Mouse (Mus musculus) hindbrain, embryonic 15.5 days (tissue): ENCODE data around the gene Gm20388. TPM values are rescaled to one million over a fixed set of nuclear protein-coding genes. Genes with fewer than 3 reads are reported as not detected.
A peak's percentile ranks its signal among the peaks of the same experiment; 100 is the strongest.
"Not testable (repeated sequence)": the region's sequence is repeated elsewhere in the genome, so short reads cannot be mapped to it uniquely, and the experiment has no call there.

ENCODE experiments used
- ATAC-seq: fragments of 200-750 bp; cut with Nextera tagmentation; 2 replicates; pipeline ENCODE4 v1.8.0; 2017; ENCODE audit warnings: low read depth, moderate number of reproducible peaks, moderate TSS enrichment; ENCODE audit not compliant: low FRiP score
- H3K27ac ChIP-seq: fragments of 300-500 bp; sonication (generic); replicated peaks from 2 replicates; pipeline ENCODE4 v1.5.1; 2015; ENCODE audit warnings: mild to moderate bottlenecking, inconsistent platforms
- H3K27me3 ChIP-seq: fragments of 300-500 bp; sonication (generic); 2 replicates; pipeline ENCODE4 v1.6.1; 2015; ENCODE audit warnings: control low read depth, inconsistent platforms
- H3K36me3 ChIP-seq: fragments of 300-500 bp; sonication (generic); 2 replicates; pipeline ENCODE4 v1.6.1; 2015; ENCODE audit warnings: control low read depth, inconsistent platforms
- H3K4me1 ChIP-seq: fragments of 300-500 bp; sonication (generic); replicated peaks from 2 replicates; pipeline ENCODE4 v1.6.1; 2015; ENCODE audit warnings: control low read depth, inconsistent platforms
- H3K4me2 ChIP-seq: fragments of 300-500 bp; sonication (generic); 2 replicates; pipeline ENCODE4 v1.6.1; 2015; ENCODE audit warnings: moderate library complexity, mild to moderate bottlenecking, inconsistent platforms
- H3K4me3 ChIP-seq: fragments of 300-500 bp; sonication (generic); 2 replicates; pipeline ENCODE4 v1.5.1; 2015; ENCODE audit warnings: mild to moderate bottlenecking, inconsistent platforms
- H3K9ac ChIP-seq: fragments of 300-500 bp; sonication (generic); 2 replicates; pipeline ENCODE4 v1.6.1; 2015; ENCODE audit warnings: inconsistent platforms
- H3K9me3 ChIP-seq: fragments of 300-500 bp; sonication (generic); 2 replicates; pipeline ENCODE4 v1.6.1; 2016; ENCODE audit warnings: control low read depth, inconsistent platforms
- WGBS: fragments of 180-500 bp; shearing (Covaris S2); methylation state at CpG from one replicate; pipeline ENCODE4 v1.1.7; 2015; 5-methylcytosine and 5-hydroxymethylcytosine counted together
- polyA plus RNA-seq: library from polyadenylated mRNA; unstranded; fragments of >200 nt; fragmentation: Nextera tagmentation; extraction: Ambion mirVana; gene quantifications from 2 replicates; pipeline ENCODE4 v1.2.1, GENCODE M21; 2015

Gm20388 gene
- polyA plus RNA-seq, 1 experiment from 2014 or later, result 5.4 TPM

DNA sequence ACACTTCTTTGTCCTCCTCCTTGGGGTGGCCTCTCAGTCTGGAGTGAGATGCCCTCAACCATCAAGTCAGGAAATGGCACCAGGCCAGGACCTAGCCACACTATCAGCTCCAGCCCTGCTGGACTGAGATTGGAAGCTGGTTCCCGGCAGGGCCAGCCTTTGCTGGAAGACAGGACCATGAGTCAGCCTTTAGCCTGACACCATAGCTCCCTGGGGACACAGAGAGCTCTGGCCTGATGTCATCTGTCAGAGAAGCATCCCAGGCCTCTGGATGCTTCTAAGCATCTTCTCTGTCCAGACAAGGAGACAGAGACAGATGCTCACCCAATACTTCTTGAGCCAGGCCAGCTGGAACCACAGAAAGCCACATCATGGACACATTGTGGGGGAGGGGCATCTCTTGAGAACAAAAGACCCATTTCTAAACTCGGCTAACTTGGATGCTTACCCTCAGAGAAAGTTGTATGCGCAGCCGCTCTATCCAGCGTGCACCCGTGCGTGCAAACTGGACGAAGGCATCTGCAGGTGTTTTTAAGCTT, 3499.5 kb downstream of the Gm20388 start:
- H3K27ac ChIP-seq, result peak overlapping the region; percentile 93
- 14% methylated on average over 8 of the region's 8 CpGs for WGBS

DNA sequence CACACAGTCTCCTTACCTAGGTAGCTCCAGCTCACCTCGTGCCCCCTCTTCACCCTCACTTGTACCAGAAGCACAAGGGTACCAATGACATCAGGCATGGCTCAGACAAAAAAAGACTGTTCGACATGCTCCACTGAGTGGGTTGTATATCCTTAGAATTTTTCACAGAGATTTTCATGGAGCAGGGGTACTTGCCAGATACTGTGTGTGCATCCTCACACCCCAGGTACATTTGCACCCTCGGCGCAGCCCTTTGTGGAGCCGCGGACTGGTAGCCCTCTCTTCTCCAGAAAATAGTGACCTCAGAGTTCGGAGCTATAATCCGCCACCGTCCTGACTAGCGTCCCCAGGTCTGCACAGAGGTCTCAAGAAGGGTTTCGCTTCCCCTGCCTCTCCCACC, 3500.1 kb downstream of the Gm20388 start:
- no peaks in the 10 kb centered on the region for H3K9me3 ChIP-seq
- H3K27ac ChIP-seq, result peak overlapping the region; percentile 93
- peak overlapping the region; percentile 78 for H3K9ac ChIP-seq
- peak; percentile 0; the same call in 1 of the 2 replicates for ATAC-seq
- peak overlapping the region; percentile 88 for H3K4me2 ChIP-seq
- no peaks in the 10 kb centered on the region for H3K36me3 ChIP-seq
- peaks cover 32% of the 10 kb centered on the region for H3K4me1 ChIP-seq
- H3K4me3 ChIP-seq, result peak overlapping the region; percentile 53
- no peaks in the 10 kb centered on the region for H3K27me3 ChIP-seq
- 3% methylated on average over 11 of the region's 11 CpGs for WGBS

More for the DNA sequence above, 3499.5 kb downstream of the Gm20388 start:
- Histone ChIP-seq H3K4me3 (peak overlapping the region; percentile 53), H3K27me3 (no peaks in the 10 kb centered on the region), H3K36me3 (no peaks in the 10 kb centered on the region), H3K4me2 (peak overlapping the region; percentile 88), H3K9me3 (no peaks in the 10 kb centered on the region), H3K4me1 (peaks cover 28% of the 10 kb centered on the region), H3K9ac (peak overlapping the region; percentile 78)
- ATAC-seq, result no peak

DNA sequence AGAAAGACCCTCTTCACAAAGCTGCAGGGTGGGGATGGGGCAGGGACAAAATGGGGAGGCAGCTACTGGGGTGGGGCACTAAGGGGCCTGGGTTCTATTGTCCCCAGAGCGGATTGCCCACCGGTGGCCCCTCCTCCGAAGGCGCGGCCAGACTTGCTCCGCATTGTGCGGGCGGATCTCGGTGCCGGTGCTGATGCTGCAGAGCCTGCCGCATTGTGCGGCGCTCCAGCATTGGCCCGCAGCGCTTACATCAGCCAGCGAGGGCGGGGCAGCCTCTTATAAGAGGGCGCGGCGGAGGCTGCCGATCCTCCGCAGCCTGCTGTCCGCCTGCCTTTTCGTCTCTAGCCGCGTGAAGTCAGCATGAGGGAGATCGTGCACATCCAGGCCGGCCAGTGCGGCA, 3500.6 kb downstream of the Gm20388 start, which contains the start of gene Tubb3:
Tubb3 (plus strand) TSS at position 179 of the 400 bp plus-strand sequence.
- ATAC-seq, result peak; percentile 93
- peak within 1 kb of the TSS; percentile 93 for H3K27ac ChIP-seq
- H3K9ac ChIP-seq, result peak within 1 kb of the TSS; percentile 78
- peak within 1 kb of the TSS; percentile 88 for H3K4me2 ChIP-seq
- H3K27me3 ChIP-seq, result no peaks in the 10 kb centered on the region
- H3K36me3 ChIP-seq, result no peaks in the 10 kb centered on the region
- WGBS, result under 1% methylated on average over 29 of the region's 29 CpGs
- peak within 1 kb of the TSS; percentile 53 for H3K4me3 ChIP-seq
- H3K4me1 ChIP-seq, result peaks cover 36% of the 10 kb centered on the region
- no peaks in the 10 kb centered on the region for H3K9me3 ChIP-seq

DNA sequence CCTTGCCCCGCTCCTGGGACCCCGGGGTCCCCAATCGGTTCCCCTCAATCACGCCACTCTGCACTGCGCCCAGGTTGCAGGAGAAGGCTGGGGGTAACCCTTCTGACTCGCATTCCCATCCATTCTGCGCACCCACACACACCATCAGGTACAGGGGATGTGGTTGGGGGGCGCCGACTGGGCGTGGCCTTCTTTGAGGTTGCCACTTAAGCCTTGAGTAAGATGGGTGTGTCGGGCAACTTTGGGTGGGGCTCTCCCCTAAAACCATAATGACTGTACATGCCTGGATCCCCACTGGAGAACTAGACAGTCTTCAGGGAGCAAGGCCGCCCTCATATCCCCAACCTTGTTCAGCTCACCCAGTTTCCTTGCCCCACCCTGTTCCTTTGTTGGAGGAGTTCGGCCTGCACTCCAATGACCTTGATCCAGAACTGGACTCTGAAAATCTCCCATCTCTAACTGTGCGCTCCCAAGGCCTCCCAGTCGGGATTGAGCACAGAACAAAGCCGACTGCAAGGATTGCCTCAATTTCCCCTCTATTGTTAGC, 3501.2 kb downstream of the Gm20388 start:
- peaks cover 38% of the 10 kb centered on the region for H3K4me1 ChIP-seq

DNA sequence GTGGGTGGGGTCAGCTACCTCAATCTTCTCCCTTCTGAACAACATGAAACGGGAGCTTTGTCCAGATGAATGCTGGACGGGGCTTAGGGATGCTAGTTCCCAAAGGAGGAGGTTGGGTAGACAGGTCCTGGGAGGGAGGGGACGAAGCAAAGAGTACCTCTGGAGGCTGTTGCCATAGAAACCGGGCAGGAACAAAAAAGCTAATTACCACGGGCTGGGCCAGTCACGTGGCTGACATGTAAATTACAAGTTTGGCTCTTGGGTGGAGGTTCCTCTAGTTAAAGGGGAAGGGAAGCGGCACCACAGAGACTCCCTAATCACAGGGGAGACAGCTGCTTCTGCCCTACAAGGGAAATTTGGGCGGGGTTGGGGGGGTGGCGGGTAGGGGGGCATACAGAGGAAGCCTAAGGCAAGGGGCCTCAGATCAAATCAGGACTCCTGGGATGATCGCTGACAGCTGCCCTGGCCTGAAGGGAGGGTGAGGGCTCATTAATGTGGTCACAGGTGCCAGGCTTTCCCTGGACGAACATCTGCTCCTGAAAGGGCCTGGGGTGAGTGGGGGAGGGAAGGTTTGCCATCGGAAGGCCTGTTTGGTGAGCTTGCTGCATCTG, 3502.0 kb downstream of the Gm20388 start:
- WGBS, result under 1% methylated on average over 12 of the region's 12 CpGs
- Histone ChIP-seq H3K36me3 (peaks cover under 1% of the 10 kb centered on the region), H3K4me1 (peaks cover 41% of the 10 kb centered on the region), H3K4me3 (peak overlapping the region; percentile 53), H3K4me2 (peak overlapping the region; percentile 88), H3K9ac (peak overlapping the region; percentile 78), H3K9me3 (no peaks in the 10 kb centered on the region), H3K27me3 (no peaks in the 10 kb centered on the region), H3K27ac (peak overlapping the region; percentile 93)
- no peak for ATAC-seq

More for the DNA sequence above, 3501.2 kb downstream of the Gm20388 start:
- peak overlapping the region; percentile 88 for H3K4me2 ChIP-seq
- WGBS, result 3% methylated on average over 16 of the region's 16 CpGs
- peak overlapping the region; percentile 53 for H3K4me3 ChIP-seq
- H3K9ac ChIP-seq, result peak overlapping the region; percentile 78
- H3K27ac ChIP-seq, result peak overlapping the region; percentile 93
- no peaks in the 10 kb centered on the region for H3K36me3 ChIP-seq
- no peaks in the 10 kb centered on the region for H3K9me3 ChIP-seq
- no peaks in the 10 kb centered on the region for H3K27me3 ChIP-seq
- peak; percentile 24 for ATAC-seq

DNA sequence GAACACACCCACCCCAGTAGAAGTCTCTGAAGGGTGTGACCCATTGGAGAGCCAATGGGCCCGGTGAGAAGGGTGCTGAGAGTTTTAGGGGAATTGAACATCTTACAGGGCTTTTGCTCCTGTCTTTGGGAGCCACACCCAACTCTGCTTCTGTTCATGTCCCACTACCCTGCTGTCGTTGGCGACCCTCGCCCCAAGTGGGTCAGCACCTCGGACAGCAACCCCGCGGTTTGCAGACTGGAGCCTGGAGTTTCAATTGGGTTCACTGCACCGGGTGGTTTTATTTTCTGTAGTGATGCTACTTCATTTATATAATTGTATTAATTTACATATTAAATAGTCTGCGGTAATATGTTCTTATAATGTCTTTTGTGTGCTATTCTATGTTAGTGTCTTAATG, 3503.6 kb downstream of the Gm20388 start:
- Histone ChIP-seq H3K4me3 (peak overlapping the region; percentile 53), H3K36me3 (peaks cover 16% of the 10 kb centered on the region), H3K27me3 (no peaks in the 10 kb centered on the region), H3K4me1 (peaks cover 42% of the 10 kb centered on the region), H3K27ac (peak overlapping the region; percentile 93), H3K4me2 (peak overlapping the region; percentile 88), H3K9me3 (no peaks in the 10 kb centered on the region), H3K9ac (peak overlapping the region; percentile 78)
- WGBS, result 7% methylated on average over 9 of the region's 9 CpGs
- no peak for ATAC-seq

DNA sequence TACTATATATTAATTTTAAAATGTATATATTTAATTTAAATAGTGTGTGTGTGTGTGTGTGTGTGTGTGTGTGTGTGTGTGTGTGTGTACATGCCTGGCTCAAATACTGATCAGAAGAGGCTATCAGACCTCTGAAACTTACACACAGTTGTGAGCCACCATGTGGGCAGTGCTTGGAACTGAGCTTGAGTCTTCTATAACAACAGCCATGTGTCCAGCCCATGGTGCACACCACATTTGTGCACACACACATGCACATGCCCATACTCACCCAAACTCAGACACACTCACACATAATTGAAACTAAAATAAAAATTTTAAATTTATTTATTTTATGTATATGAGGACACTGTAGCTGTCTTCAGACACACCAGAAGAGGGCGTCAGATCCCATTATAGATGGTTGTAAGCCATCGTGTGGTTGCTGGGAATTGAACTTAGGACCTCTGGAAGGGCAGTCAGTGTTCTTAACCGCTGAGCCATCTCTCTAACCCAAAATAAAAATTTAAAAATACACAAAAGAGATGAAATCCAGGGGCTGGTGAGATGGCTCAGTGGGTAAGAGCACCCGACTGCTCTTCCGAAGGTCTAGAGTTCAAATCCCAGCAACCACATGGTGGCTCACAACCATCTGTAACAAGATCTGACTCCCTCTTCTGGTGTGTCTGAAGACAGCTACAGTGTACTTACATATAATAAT, 3504.5 kb downstream of the Gm20388 start:
- H3K4me3 ChIP-seq, result peak overlapping the region; percentile 53
- H3K27me3 ChIP-seq, H3K27ac ChIP-seq, ATAC-seq, H3K9me3 ChIP-seq, H3K9ac ChIP-seq: not testable (repeated sequence)
- peaks cover 33% of the 10 kb centered on the region for H3K4me1 ChIP-seq
- WGBS, result 82% methylated on average over 5 of the region's 5 CpGs
- H3K4me2 ChIP-seq, result peak overlapping the region; percentile 88
- peaks cover 24% of the 10 kb centered on the region for H3K36me3 ChIP-seq

DNA sequence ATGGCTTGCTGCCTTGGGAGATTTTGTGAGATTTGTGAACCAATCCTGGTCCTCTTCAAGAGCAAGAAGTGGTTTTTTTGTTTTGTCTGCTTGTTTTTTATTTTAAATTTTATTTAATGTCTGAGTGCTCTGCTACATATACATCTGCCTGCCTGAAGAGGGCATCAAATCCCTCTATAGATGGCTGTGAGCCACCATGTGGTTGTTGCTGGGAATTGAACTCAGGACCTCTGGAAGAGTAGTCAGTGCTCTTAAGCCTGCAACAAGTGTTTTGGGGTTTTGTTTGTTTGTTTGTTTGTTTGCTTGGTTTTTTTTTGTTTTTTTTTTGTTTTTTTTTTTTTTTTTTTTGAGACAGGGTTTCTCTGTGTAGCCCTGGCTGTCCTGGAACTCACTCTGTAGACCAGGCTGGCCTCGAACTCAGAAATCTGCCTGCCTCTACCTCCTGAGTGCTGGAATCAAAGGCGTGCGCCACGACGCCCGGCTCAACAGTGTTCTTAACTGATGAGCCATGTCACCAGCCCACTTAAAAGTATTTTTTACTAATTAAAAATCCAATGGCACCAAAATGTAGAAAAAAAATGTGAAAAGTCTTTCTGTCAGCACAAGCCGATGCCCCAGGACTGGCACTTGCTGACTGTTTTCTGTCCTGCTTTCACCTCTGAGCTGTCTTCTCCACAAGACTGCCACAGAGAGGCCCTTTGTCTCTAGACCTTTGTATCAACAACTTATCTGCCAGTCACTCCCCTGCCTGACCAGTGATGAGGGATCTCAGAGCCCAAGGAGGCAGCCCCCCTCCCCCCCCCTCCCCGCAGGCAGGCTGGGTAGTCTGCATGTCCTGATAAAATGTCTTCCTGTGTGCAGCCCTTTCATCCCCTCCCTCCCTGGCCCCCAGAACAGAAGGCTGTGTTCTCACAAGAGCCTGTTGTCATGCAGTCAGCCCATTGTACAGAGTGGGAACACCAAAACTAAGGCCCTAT, 3505.6 kb downstream of the Gm20388 start:
- Histone ChIP-seq H3K4me3 (peak overlapping the region; percentile 53), H3K4me1 (peaks cover 30% of the 10 kb centered on the region), H3K9ac (no peak overlapping the region), H3K36me3 (peaks cover 35% of the 10 kb centered on the region), H3K9me3 (no peaks in the 10 kb centered on the region), H3K27me3 (no peaks in the 10 kb centered on the region), H3K4me2 (peak overlapping the region; percentile 88), H3K27ac (no peak overlapping the region)
- no peak for ATAC-seq
- WGBS, result 79% methylated on average over 8 of the region's 8 CpGs

DNA sequence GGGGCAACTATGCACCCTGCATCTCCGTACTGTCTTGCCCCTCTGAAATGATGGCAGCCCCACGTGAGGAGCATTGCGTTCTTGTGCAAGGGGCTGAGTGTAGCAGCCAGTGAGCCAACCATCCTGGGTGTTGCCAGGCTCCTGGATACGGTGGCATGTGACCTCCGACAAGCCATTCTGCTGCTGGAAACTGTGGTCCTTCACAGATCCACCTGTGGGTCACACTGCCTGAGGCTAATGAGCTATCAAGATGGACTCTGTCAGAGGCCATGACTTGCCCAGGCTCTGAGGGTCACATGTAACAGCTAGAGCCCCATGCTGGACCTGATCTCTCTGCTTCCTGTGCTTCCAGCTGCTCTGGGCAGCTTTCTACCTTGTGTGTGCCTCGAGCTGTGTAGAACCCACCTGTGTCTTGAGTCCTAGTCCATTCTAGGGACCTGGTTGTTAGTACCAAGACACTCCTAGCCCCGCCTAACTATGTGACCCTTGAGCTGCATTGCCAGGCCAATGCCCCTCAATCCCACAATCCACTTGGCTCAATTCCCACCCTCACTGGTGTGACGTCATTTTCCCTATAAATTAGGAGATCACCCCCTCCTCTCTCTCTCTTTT, 3506.4 kb downstream of the Gm20388 start:
- Histone ChIP-seq H3K4me2 (peak overlapping the region; percentile 88), H3K36me3 (peaks cover 42% of the 10 kb centered on the region), H3K9ac (no peak overlapping the region), H3K27me3 (no peaks in the 10 kb centered on the region), H3K4me1 (peaks cover 34% of the 10 kb centered on the region), H3K4me3 (peak overlapping the region; percentile 15; the same call in 1 of the 2 replicates), H3K9me3 (no peaks in the 10 kb centered on the region), H3K27ac (no peak overlapping the region)
- WGBS, result 69% methylated on average over 8 of the region's 8 CpGs
- no peak for ATAC-seq

DNA sequence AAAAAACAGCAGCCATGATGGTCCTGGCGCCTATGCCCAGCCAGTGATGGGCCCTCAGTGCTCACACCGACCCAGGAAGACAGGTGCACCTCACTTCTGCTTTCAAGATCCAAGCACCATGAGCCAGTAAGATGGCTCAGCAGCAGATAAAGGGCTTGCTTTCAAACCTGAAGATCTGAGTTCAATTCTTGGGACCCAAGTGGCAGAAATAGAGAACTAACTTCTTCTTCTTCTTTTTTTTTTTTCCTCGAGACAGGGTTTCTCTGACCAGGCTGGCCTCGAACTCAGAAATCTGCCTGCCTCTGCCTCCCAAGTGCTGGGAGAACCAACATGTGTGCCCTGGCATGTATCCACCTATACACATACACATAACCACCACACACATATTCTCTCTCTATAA, 3509.1 kb downstream of the Gm20388 start:
- Histone ChIP-seq H3K4me1 (peaks cover 42% of the 10 kb centered on the region), H3K27me3 (no peaks in the 10 kb centered on the region), H3K4me3 (no peak overlapping the region), H3K27ac (no peak overlapping the region), H3K9me3 (no peaks in the 10 kb centered on the region), H3K9ac (no peak overlapping the region), H3K36me3 (peaks cover 53% of the 10 kb centered on the region), H3K4me2 (no peak overlapping the region)
- WGBS, result 89% methylated on average over 4 of the region's 4 CpGs
- ATAC-seq, result no peak
